Mouse (Mus musculus) ovary, postnatal 14 days (tissue): ENCODE measurements around the gene Pigf.
"Not testable (repeated sequence)": the region's sequence is repeated elsewhere in the genome, so short reads cannot be mapped to it uniquely, and the experiment has no call there.

Experiments used
- DNase-seq: peaks from one replicate; pipeline ENCODE4 v3.0.0; 2022; ENCODE audit warnings: low spot score

Gene Pigf

DNA sequence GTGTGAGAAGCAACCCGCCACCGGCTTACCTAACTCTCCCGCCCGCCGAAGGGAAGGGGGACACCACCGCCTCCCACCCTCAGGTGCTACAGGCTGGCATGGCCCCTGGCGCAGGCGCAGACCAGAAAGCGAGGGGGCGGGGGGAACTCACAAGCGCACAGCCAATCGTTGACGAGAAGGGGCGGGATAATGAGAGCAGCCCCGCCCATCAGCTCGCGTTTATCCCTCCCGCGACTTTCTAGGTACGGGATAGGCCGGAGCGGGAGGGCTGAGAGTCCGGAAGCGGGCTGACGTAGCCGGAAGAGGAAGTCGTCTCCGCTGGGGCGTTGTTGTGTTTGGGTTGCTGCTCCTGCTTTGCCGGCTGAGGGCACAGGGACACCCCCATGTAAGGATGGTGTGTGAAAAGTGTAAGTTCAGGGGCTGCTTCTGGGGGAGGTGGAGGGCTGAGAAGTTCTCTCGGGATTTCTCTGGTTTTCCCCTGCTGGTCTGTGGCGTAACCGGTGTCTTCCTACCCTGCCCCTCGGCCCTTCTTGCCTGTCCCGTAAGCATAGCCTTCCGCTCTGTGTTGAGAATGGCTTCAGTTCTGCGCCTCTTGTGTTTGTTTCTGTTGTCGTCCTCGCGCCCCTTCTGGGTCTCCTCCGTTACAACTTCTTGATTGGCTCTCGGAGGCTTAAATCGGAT lies at the start of gene Pigf, which contains the start of gene Cript:
TSS of gene Pigf (minus strand) at position 138 of the 681 bp plus-strand sequence.
TSS of gene Cript (plus strand) at position 282 of the 681 bp plus-strand sequence.
- peak; percentile 94 for DNase-seq

DNA sequence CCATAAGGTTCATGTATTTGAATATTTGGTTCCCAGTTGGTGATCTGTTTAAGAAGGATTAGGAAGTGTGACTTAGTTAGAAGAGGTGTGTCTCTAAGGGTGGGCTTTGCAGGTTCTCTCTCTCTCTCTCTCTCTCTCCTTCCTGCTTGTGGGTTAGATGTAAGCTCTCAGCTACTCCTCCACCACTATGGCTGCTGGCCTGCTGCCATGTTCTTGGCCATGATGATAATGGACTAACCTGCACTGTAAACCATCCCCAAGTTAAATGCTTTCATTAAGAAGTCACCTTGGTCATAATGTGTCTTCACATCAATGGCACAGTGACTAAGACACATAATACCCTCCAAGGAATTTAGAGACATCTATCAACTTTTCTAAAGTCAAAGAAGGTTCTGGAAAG lies 48.3 kb upstream of the Pigf start:
- no peak for DNase-seq

DNA sequence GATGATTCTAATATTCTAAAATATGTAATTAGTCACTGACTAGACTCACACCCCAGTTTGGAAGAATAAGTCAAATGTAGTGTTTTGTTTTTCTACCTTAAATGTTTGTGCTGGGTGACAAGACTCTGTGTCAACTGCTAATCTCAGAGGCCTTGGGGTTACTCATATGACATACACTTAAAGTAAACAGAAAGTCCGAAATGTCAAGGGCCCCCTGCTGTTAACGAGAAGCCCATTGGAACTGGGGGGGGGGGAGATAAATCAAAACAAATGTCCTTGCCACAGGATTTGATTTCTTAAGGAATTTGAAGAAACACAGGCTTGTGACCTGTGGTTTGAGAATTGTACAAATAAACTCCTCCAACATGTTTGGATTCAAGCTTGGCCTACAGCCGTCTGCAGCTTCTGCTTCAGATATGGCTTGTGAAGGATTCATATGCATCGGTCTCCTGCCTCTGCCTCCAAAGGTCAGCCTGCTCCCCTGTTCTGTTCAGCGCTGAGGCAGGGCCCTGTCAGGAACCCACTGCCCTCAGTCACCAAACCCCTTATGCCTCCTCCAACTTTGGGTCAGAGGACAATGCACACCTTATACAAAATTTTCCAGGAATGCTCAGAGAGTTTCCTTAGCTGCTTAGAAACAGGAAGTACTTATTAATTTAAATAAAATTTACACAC lies 47.7 kb upstream of the Pigf start:
- DNase-seq = no peak

DNA sequence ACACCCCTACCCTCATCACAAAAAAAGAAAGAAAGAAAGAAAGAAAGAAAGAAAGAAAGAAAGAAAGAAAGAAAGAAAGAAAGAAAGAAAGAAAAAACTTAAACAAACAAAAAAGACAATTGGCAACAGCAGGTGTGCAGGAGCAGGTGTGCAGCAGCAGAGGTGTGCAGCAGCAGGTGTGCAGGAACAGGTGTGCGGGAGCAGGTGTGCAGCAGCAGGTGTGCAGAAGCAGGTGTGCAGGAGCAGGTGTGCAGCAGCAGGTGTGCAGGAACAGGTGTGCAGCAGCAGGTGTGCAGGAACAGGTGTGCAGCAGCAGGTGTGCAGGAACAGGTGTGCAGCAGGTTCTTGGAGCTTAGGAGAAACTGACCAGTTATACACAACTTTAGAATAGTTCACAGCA lies 47.0 kb upstream of the Pigf start:
- DNase-seq = not testable (repeated sequence)

DNA sequence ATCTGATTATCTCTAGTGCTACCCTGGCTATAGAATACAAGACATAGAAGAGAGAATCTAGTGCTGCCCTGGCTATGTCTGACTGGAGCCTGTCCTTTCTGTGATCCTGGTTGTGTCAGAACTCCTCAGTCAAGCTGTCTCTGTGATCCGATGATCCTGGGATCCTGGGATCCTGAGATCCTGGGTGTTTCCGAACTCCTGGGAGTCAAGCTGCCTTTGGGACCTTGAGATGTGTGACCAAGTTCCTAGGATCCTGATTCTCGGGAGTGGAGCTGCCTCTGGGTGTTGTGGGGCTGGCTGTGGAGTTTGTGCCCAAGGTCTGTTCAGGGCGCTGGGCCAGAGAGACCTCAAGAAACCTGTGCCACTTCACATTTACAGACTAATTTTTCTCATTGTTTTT lies 43.8 kb upstream of the Pigf start:
- DNase-seq = no peak

DNA sequence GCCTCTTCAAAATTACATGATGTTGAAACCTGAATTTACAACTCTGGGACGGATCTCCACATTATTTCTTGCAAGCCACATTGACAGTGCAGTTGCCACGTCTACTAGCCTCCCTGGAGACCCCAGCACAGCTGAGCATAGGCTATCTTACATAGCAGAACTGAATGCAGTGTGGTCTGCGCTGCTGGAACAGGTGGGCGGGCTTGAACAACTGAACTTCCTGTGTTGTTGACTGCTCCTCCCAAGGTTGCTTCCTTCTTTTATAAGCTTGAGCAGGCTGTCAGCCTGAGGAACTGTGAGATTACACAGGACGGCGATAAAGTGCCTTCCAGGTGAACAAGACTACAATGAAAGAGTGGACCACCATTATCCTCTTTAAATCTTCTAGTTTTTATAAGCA lies 38.8 kb upstream of the Pigf start:
- no peak for DNase-seq

DNA sequence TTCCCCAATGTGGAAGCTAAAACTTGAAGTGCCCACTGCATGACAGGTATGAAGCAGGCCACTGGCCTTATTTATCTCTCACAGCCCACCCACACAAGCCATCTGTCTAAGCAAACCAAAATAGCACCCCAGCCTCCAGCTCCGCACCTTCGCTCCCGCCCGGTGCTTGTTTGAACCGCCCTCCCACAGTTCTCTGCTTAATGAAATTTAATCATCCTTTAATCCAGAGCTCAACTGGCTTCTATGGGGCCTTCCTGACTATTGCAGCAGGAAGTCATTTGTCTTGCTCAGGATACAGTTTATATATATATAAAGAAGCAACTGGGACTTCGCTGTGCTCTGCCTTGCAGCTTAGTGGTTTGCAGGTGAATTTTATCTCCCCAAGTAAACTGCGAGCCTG lies 38.3 kb upstream of the Pigf start:
- no peak for DNase-seq

DNA sequence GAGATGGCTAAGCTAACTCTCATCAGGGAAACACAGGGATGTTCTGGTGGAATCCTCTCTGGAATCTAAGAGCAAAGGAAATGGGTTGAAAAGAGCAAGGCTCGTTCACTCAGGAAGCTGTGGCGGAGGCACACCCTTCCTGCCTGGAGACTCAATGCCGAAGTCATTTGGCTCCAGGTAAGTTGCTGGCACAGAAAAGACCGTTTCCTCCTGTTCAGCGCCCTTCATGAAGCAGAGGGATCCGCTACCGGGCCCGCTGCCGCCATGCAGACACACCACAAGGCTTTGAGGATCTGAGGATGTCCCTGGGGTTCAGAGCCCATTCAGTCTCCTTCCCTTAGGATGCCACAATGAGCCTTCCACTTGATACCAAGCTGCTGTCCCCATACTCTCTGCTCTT lies 37.4 kb upstream of the Pigf start:
- no peak for DNase-seq

DNA sequence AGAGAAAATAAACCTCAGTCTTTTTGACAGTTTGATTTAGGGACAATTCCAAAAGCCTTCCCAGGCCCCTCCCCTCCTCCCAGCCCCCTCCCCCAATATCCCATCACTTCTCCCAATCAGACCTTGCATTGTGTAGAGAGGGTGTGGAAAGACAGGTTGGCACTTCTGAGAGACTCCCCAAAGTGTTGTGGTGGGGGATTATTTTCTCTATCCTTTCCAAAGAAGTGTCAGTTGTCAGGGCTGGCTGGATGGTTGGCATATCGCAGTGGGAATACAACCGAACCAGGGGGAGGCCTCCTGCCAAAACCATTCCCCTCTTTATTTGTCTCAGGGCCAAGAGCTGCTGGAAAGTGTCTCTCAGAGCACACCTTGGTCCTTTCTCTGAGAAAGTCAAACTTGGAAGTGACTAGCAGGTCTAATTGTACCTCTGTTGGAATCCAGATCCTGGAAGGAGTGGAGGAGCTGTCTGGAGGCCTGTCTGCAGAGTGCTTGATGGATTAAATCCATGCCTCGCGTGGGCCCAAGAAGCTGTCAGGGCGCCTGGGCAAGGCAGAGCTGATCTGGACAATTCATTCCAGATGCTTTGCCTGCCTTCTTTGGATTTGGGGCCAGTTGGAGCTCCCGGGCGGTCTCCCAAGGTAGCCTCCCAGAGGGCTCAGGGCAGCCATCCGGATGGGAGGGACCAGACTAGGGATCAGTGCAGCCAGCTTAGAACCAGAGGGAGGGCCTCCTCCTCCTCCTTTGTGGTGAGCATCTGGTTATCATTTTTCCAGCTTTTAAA lies 32.5 kb upstream of the Pigf start:
- DNase-seq = peak; percentile 46

DNA sequence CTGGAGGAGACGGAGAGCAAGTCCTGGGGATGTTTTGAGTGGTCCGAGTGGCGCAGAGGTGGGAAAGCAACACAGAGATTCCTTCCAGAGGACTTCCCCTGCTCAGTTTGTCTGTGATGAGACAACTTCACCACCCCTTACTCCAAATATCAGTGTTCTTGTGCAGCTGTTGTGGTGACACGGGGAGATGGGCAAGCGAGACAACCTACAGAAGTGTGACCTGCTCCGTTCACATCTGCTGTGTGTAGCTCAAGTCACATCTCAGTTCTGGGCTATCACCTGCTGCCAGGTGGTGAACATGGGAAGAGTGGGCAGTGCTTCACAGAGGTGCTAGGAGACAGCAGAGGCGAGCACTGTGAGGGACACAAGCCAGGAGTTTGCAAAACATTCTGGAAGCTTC lies 31.6 kb upstream of the Pigf start:
- no peak for DNase-seq

DNA sequence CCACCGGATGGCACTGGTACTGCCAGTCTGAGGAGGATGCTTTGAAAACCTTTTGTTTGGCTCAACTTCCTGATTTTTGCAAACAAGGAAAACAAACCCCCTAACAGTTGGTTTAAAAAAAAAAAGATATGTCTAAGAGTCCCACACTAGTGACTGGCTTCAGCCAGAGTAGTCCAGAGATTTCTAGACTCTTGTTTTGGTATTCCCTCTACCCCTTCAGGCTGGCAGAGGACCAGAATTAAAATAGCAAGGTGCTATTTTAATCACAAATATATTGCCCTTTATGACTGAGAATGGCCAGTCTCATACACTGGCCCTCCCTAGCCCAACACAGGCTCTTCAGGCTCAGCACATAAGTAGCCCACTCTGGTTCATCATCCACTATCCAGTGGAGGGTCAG lies 30.5 kb upstream of the Pigf start:
- DNase-seq = no peak

DNA sequence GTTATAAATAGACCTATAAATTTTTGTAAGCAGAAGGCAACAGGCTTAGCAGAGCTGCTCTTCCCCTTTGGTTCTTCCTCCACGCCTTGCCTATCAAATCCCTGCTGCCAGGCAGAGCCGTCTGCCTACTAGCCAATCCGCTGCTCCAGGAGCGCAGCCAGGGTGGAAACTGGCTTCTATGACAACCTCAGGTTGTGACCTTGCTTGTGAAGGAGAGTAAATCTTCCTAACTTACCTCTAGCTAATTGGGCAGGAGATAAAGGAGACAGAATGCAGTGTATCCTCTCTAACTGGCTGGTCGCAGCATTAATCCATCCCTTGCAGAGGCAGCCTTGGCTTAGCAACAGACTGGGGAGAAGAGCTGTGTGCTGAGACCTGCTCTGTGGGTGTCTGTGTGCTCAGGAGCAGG lies 29.8 kb upstream of the Pigf start:
- peak; percentile 35 for DNase-seq

DNA sequence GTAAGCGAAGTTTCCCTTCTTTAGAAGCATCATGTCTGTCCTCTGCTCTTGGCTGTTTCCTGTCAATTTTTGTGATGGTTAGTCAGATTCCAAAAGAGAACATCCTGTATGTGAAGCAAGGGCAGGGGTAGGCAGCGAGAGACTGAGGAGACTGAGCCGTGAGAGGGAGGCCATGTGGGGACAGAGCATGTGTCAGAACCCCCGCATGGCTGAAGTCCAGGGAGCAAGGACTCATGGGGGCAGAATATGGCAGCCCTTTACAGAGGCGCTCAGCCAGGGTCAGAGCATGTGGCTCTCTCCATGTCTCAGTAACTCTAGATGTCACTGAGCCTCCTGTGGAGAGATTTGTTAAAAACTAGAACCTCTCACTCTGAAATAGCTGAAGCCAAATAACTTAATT lies 28.7 kb upstream of the Pigf start:
- no peak for DNase-seq

DNA sequence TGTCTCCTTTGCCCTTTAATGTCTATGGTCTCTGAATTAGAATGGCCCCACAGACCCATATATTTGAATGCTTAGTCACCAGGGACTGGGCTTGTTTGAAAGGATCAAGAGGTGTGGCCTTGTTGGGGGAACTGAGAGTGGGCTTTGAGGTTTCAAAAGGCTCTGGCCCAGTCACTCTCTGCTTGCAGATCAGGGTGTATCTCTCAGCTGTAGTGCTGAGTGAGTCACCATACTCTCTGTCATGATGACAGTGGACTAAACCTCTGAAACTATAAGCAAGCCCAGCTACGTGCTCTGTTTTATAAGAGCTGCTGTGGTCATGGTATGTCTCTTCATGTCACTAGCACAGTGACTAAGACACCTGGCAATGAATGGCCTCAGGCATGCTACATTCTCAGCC lies 27.2 kb upstream of the Pigf start:
- no peak for DNase-seq

DNA sequence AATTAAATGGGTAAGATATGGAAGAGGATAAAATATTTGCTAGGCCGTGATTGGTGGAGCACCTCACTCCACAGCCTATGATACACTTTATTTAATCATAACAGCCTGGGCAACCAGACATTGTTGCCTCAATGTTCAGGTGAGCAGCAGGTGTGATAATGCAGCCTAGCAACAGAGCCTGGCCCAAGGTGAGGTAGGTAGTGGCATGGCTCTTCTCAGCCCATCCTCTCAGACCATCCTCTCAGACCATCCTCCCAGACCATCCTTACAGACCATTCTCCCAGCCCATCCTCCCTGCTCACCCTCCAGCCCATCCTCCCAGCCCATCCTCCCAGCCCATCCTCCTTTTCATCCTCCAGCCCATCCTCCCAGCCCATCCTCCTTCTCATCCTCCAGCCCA lies 26.4 kb upstream of the Pigf start:
- DNase-seq = no peak

DNA sequence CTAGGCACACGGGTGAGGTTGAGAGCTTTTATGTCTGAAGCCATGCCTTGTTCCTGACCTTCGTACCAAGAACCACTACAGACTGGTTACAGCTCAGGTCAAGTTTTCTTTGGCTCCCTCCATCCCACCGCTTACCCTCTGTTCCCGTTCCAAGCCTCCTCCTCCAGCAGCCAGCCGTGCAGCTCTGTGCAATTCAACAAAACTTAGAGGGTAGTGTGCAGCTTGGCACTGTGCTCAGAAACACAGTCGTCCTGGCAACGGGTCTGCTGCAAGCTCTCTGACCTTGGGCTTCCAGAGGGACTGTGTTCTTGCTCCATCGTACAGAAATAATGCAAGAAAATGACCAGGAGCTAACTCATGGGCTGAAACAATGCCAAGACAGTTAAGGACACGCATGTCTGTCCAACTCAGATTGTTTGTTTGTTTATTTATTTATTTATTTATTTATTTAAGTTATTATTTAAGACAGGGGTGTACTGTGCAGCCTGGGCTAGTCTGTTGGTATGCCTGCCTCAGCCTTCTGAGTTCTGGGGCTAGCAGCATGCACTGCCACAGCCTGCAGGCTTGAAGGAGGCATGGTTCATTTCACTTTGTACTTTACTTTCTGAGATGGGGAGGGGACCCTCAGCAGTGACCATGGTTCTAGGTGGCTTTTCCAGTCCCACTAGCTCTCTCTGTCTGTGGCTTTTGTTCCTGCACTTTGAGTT lies 25.4 kb upstream of the Pigf start:
- peak; percentile 52 for DNase-seq

DNA sequence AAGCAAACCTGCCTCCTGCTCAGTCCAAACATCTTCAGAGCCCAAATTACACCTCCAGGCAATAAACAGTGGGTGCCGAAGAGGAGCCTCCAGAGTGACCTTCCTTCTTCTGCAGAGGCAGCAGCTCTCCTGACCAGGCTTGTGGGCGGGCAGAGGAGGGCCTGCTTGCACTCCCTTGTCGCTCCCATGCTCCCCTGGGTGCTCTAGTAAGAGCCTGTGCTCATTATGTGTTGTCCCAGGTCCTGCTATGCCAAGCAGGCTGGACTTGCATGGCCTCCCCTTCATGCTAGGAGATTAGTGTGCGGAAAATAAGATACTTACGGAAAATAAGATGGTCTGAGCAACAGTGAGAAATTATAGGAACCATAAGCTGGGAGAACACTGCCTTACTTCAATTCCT lies 24.5 kb upstream of the Pigf start:
- no peak for DNase-seq

DNA sequence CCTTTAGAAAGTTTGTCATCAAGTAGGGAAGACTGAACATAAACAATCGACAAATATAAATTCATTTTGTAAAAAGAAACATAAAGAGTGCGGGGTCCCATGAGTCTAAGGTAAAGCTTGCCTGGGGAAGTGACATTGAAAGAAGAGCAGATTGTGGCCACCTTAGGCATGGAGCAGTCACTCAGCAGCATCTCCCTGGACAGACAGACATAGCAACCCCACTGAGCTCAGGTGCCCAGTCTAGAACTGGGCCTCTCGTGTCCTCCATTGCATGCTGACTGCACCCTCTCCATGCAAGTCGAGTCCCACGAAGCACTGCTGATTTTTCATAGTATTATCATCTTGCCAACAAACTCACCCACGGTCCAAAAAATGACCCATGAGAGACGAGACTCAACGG lies 19.6 kb upstream of the Pigf start:
- DNase-seq = no peak

DNA sequence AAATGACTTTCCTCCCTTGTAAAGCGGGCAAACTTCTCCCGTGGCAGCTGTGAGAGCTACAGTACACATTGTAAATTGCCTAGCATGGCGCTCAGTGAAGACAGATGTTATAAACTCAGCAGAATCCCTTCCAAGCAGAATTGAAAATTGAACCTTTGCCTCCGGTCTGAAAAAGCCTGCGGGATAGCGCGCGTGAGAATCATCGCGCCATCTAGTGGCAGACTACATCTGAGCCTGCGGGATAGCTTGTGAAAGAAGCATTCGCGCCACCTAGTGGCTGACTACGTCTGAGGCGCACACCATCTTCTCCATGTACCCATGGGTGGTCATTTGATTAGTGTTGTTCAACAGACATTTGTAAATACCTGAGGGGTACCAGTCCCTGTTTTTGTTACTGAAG lies 19.2 kb upstream of the Pigf start:
- DNase-seq = peak; percentile 88

DNA sequence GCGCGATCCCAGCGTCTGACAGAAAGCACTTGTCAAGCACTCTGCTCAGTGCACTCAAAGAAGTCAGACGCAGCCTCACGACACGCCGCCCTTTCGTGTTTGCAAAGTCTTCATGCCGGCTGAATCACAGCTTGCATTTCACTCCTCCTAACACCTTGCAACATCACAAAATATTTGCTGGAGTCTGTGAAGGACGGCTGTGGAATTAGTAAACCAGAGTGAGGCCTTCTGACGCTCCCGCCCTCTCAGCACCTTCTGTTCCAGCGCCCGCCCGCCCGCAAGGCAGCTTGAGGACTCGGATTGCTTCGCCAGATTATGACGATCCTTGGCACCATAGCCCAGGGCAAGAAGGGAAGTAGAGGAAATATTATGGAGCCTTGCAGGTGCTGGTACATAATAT lies 16.5 kb upstream of the Pigf start:
- DNase-seq = no peak

DNA sequence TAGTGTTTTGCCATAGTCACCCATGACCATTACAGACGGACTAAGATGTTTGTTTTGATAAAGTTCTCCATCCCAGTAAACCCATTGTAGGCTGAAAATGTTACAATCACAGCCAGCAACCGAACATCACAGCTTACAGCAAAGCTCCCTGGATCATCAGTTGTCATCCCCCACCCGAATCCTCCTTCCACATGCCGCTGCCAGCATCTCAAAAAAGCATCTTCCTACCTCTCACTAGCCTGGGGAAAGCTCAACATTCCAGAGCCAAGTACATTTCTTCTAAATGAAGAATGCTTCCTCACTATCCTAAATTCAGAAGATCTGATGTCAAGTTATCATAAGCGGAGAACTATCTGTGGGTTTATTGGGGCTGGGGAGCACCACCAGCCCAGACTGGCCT lies 13.3 kb upstream of the Pigf start:
- no peak for DNase-seq
